Mouse (Mus musculus) heart, postnatal 25 days (tissue): ENCODE results near the gene Plekhg3. TPM values are rescaled to one million over a fixed set of nuclear protein-coding genes. Genes with fewer than 3 reads are reported as not detected.
A peak's percentile ranks its signal among the peaks of the same experiment; 100 is the strongest.

ENCODE experiments used
- DNase-seq: peaks from one replicate; pipeline ENCODE4 v3.0.0; 2022; ENCODE audit warnings: low spot score
- intact Hi-C: fragments of 180-260 bp; cut with DNase I; formaldehyde crosslinking; loops from one replicate; pipeline ENCODE4 v1.15.1; 2025
- total RNA-seq, 2 experiments: library from RNA; stranded (reverse); gene quantifications; 2 replicates each; pipeline ENCODE4 v1.2.3; 2021

The Plekhg3 gene
- total RNA-seq, 2 experiments from 2014 or later: 13.5 to 16.6 TPM

DNA sequence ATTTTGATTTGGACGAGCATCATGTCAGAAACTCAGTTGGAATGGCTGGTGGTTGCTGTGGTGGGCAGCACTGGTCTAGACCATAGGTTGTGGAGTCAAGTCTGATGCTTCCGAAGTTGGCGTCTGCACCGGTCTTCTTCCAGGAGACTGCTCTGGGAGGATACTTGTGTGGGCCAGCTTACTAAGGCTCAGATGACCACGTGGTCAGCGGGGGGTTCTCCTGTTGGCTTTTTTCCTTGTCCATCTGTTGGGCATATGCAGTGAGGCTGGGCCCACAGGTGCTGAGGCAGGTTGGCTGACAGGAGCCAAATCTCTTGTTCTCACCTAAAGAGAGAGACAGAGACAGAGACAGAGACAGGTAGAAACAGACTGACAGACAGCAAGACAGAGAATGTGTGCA is 44.1 kb downstream of the Plekhg3 start:
- intact Hi-C loops: no loop called here
- DNase-seq: no peak

DNA sequence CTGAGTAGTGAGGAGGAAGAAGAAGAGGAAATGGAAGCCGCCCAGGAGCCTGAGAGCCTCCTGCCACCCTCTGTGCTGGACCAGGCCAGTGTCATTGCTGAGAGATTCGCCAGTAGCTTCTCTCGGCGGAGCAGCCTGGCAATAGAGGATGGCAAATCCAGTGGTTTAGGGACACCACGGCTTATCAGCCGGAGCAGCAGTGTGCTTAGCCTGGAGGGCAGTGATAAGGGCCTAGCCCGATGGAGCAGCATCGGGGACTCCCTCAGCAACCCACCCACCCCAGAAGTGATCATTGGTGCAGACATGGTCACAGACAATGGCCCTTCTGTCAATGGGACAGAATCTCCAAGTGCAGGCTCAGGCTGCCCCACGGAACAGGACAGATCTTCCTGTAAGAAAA is 45.4 kb downstream of the Plekhg3 start:
- no peak for DNase-seq
- intact Hi-C loops: no loop called here

DNA sequence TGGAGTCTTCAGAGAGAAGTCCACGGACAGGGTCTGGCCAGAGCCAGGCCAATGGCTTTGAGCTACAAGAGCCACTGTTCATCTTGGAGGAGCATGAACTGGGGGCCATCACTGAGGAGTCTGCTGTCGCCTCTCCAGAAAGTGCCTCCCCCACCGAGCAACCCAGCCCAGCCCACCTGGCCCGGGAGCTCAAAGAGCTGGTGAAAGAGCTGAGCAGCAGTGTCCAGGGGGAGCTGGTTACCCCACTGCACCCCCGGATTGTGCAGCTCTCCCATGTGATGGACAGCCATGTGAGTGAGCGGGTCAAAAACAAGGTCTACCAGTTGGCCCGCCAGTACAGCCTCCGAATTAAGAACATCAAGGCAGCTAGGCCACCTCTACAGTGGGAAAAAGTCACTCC is 46.1 kb downstream of the Plekhg3 start:
- intact Hi-C loops: no loop called here
- DNase-seq: no peak

DNA sequence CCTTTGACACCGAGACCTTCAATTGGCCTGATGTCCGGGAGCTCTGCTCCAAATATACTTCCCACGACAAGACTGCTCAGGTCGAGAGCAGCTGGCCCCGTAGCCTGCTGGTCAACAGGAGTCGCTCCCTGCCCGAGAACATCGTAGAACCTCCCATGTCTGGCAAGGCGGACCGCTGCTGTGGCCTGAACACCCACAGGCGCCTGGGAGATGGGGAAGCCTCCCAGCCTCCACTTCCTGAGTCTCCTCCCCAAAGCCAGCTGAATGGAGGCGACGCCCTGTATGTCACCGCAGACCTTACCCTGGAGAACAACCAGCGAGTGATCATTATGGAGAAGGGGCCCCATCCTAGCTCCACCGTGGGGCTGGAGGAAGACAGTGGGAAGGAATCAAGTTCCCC is 47.2 kb downstream of the Plekhg3 start:
- DNase-seq: no peak
- intact Hi-C loops: no loop called here

DNA sequence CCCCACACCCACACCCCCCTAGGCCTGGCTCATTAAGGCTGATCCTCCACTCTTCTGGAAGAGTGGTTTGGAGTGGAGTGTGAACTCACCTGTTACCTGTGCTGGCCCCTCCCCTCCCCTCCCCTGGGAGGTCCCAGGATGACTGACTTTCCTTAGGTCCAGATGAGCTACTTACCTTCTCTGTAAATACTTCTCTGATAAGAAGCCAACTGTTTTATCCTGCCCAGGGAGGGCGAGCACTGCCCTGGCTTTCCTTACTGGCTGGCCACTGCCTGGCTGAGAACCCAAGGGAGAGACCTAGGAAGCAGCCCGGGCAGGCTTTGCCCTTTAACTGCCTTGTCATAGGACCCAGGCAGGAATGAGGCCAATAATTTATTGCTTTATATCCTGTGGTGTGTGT is 47.8 kb downstream of the Plekhg3 start:
- no peak for DNase-seq
- intact Hi-C loops: no loop called here

DNA sequence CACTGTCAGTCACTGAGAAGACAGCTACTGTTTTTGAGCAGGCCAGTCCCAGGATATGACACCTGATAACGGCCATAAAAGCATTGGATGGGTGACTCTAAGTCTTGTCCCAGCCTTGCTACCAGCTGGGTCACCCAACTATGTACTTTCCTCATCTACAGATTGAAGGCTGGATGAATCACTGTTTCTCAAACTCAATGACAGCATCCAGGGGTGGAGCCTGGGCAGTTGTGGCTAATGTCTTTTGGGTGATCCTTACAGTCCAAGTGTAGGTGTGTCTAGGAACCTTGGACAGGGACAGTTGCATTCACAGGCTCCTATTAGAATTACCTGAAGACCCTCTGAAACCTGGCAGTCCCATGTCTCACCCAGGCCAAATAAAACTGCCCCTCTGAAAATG is 49.1 kb downstream of the Plekhg3 start:
- intact Hi-C loops: no loop called here

DNA sequence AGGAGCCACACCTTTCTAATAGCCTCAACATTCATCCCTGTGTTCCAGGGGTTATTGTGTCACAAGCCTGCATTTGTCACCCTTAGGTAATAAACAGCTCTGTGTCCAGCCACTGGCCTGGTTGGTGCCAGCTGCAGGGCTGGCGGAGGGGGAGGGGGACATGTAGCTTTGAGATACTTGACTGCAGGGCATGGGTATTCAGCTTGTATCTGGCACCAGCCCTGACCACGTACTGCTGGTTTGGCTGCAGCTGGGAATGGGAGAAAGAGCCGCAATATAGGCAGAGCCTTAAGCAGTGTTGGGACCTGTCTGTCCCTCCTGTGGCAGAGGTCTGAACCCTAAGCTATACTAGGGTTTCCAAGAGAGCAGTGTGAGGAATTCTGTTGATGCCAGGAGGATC is 51.4 kb downstream of the Plekhg3 start:
- DNase-seq: no peak
- intact Hi-C loops: no loop called here

More for the DNA sequence above, 49.1 kb downstream of the Plekhg3 start:
- DNase-seq: no peak

DNA sequence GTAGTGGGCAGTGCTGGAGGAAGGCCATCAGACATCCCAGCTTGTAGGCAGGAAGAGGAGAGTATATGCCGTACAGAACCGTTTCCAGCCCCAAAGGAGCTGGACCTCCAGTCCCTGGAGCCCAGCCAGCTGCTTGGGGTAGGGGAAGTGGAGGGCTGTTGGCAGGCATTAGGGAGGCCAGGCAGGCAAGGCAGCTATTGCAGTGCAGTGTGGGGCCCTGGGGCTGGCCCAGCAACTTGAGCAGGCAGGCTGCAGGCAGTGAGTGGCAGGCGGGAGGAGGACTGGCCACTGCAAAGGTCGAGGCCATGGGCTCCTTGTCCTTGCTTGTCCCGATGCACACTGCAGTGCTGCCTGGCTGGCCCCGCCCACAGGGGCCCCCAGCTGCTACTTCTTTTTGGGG is 52.1 kb downstream of the Plekhg3 start:
- intact Hi-C loops: no loop called here
- DNase-seq: no peak

DNA sequence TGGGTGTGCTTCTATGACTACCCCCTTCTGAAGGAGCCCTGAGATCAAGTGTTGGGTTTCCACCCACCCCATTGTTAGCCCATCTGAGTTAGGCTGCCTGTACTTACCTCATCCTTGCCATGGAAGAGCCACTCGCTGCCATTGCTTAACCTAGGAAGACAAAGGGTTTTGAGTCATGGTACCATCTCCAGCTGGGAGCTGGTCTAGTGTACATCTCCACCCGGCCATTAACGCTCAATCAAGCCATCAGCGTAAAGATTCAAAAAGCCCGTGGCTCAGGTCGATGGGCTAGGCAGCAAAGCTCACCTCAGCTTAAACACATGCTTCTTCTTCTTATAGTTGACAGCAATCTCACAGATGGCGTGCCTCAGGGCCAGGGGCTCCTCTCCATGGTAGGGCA is 52.8 kb downstream of the Plekhg3 start:
- intact Hi-C loops: no loop called here
- no peak for DNase-seq

DNA sequence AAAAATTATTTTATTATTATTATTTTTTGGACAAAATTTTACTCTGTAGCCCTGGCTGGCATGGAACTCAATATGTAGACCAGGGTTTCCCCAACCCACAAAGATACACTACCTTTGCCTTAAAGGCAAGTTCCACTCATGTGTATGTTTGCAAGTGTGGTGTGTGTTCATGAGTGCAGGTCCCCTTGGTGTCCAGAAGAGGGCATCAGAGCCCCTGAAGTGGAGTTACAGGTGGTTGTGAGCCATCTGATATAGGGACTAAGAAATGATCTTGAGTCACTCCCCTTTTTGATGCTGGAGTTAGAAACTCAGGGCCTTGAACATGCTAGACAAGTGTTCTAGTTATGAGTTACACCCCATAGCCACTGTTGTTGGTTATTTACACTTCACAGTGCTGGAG is 54.3 kb downstream of the Plekhg3 start:
- no peak for DNase-seq
- intact Hi-C loops: no loop called here

DNA sequence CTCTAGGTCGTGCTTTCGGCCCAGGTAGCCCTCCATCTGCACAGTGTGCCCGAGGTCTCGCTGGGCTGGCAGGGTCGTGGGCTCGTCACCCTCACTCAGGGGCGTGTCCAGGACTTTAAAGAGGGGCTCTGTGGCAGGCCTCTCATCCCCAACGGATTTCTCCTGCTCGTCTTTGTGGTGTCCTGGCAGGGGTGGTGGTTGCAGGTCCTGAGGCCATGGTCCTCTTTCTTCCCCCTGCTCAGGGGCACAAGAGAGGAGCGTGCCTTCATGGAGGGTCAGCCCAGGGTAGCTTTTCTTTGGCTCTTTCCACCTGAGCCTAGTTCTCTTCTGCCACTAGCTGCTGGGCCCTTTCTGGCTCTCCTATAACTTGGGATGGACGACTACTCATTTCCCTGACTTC is 56.7 kb downstream of the Plekhg3 start:
- intact Hi-C loops: no loop called here
- DNase-seq: no peak

DNA sequence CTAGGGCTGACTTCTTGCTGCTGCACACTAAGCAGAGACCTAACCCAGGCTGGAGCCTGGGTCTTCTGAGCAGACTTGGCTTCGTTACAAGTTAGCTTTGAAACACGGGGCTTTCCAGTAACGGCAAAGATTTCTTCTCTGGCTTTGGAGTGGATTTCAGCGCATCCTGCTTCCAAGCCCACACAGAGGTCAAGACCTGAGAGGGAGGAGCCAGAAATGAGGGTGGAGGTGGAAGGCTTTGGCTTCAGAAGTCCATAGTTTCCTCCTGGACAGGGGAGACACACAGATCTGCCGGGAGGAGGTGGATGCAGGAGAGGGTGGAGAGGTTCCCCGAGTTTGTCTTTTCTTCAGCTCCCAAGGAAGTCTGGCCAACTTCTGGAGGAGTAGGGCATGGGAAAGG is 58.8 kb downstream of the Plekhg3 start:
- DNase-seq: peak; percentile 46

DNA sequence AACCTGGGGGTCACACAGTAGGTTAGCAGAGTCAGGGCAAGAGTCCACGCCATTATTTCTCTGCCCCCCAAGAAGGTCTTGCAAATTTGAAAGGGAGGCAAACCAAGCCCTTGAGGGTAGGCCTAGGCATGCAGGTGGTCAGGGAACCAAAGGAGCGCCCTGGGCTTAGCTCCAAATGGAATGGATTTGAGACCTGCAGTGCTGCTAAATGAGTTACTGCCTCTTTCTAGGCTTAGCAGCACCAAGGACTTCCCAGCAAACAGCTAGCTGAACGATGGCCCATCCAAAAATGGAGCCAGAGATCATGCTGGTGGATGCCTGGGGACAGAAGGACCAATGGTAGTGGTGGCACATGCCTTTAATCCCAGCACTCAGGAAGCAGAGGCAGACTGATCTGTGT is 60.3 kb downstream of the Plekhg3 start:
- no peak for DNase-seq
- intact Hi-C loops: loop anchor here (10.0 kb wide), 1 partner anchor 186 kb away; the partner anchor contains the start of gene Hspa2

More for the DNA sequence above, 58.8 kb downstream of the Plekhg3 start:
- intact Hi-C loops: no loop called here

DNA sequence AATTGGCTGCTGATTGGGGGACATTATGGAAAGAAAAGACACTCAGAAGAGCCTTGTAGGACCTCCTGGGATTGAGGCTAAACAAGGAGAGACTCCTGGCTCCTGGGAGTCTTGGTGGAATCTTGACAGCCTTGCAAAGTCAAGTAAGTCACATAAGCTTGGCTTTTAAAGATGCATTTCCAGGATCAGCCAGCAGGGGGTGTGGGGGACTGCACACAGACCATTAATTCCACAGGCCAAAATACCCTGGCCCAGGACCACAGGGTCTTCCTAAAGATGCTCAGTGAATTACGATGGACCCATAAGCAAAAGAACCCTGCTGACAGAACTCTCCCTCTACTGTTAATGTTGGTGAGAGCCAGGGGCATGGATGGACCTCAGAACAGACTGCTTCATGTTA is 61.5 kb downstream of the Plekhg3 start:
- intact Hi-C loops: loop anchor here (10.0 kb wide), 1 partner anchor 187 kb away; the partner anchor contains the start of gene Hspa2
- no peak for DNase-seq

DNA sequence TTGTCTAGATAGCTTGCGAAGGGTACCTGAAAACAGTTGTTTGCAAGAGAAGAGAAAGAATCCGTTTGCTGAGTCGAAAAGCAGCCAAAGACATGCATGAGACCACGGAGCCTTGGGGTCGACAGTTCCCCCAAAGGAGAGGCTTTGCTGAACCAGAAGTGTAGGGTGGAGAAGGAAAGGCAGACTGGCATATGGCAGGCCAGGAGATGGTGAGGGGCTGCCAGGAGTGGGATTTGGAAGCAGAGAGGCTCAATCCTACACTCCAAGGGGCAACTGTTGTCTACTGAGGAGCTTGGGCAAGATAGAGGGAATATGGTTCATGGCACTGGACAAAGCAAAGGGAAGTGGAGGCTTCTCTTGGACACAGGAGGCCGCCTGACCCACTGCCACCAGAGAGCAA is 62.6 kb downstream of the Plekhg3 start:
- no peak for DNase-seq
- intact Hi-C loops: loop anchor here (10.0 kb wide), 1 partner anchor 188 kb away; the partner anchor contains the start of gene Hspa2

DNA sequence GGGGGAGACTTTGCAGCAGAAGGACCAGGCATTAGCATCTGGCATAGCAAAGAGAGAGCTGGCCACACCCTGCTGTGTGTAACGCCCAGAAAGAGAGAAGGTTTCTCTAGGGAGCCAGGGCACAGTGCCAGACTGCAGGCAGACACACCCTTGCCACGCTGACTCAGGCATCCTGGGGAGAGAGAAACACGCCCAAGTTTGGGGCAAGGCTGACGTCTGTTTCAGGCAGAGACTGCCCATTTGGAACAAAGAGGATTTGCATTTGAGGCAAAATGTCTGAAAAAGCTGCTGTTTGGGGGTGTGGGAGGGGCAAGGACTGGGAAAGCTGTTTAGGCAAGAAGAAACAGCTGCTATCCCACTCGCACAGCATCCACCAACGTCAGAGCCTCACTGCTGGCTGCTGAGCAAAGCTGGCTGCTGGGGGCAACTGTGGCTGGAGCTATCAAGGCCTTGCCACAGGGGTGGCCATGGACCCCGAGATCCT is 63.2 kb downstream of the Plekhg3 start:
- peak; percentile 80 for DNase-seq
- intact Hi-C loops: loop anchor here (10.0 kb wide), 1 partner anchor 189 kb away; the partner anchor contains the start of gene Hspa2

DNA sequence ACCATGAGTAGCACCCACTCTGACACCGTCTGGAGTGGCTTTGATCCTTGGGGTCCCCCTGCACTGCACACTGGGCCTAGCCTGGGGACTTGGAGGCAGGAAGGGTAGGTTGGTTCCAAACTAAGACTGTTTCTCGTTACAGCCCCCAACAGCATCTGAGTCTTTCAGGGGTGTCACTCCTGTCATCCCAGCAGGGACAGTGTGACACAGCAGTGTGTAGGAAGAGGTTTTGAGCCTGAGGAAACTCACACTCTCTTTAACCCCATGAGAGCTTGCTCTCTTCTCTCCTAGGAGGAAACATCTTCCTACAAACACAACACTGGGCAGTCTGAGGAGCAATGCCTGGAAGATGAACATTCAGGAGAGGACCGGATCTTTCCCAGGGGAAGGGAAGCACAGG is 63.9 kb downstream of the Plekhg3 start:
- DNase-seq: no peak

DNA sequence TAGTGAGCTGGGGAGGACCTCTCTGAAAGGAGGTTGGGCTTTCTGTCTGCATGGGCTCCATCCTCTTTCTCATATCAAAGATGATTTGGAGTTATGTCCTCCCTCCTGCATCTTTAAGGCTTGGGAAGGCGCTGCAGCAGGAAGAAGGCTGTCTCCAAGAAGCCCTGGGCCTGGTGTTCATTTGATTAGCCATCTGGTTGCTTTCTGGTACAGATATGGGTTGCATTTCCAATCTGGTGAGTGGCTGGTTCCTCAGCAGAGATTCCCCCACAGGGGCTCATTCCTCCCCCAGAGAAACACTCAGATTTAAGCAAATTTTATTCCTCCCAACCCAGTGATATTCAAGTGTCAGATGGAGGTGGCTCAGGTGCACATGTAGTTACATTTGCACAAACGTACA is 65.1 kb downstream of the Plekhg3 start:
- intact Hi-C loops: loop anchor here (1.0 to 10.0 kb wide), 2 partner anchors 100 to 191 kb away; partner anchors contain the start of gene Hspa2
- DNase-seq: no peak

More for the DNA sequence above, 63.9 kb downstream of the Plekhg3 start:
- intact Hi-C loops: loop anchor here (10.0 kb wide), 1 partner anchor 190 kb away; the partner anchor contains the start of gene Hspa2

DNA sequence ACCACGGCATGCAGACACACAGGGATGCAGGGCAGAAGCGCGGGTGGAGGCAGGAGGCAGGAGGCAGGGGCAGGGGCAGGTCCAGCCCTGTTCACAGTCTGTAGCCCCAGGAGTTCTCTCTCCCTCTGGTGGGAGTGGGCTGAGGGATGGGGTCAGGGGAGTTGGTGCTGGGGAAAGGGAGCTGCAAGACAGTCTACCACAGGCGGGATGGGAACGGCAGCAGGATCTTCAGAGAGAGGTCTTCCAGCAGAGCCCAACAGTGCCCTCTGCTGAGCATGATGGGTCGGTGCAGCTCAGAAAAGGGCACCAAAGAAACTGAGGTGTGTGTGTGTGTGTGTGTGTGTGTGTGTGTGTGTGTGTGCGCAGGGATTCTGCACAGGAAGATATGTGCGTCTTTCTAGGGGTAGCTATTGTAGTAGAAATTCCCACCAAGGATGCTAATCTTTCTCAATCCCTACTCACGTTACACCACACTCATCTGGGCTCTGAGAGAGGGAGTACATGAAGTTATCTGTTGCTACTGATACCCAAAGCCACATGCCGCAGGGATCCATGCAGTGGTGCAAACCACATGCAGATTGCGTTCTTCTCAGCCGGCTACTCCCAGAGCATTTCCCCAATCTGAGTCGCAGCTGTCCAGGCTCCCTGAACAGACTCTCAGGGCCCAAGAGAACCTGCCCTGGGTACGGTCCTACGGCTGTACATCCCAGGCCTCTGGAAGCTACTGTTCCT is 65.8 kb downstream of the Plekhg3 start:
- intact Hi-C loops: loop anchor here (1.0 to 10.0 kb wide), 2 partner anchors 100 to 192 kb away; partner anchors contain the start of gene Hspa2

DNA sequence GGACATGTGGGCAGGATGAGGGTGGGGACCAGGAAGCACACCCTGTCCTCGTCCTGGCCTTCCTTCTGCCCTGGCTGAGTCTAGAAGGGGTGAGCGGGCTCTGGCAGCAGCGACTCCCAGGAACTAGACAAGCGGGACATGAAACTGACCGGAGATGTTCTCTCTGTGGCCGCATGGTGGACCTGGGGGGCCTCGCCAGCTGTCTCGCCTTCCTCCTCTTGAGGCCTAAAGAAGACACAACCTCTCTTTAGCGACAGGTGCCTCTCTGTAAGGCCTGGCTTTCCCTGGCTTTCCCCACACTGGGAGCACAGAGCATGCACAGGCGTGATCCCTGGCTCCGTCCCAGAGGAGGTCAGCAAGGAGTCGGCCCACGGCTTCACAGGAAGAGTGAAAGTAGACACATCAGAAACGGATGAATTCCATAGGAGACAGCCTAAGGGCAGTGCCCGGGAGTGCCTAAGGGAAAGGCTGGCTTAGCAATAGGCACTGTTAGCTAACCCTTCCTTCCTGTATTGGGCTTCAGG is 66.9 kb downstream of the Plekhg3 start:
- DNase-seq: no peak
- intact Hi-C loops: loop anchor here (10.0 kb wide), 1 partner anchor 193 kb away; the partner anchor contains the start of gene Hspa2

More for the DNA sequence above, 65.8 kb downstream of the Plekhg3 start:
- peak; percentile 52 for DNase-seq
